Mouse (Mus musculus): ENCODE data around the gene Rftn1. TPM values are rescaled to one million over a fixed set of nuclear protein-coding genes. Genes with fewer than 3 reads are reported as not detected.
"Not testable (repeated sequence)": the region's sequence is repeated elsewhere in the genome, so short reads cannot be mapped to it uniquely, and the experiment has no call there.

Rftn1 gene
- polyA plus RNA-seq, 1 experiment from 2014 or later: 27.4 TPM

DNA sequence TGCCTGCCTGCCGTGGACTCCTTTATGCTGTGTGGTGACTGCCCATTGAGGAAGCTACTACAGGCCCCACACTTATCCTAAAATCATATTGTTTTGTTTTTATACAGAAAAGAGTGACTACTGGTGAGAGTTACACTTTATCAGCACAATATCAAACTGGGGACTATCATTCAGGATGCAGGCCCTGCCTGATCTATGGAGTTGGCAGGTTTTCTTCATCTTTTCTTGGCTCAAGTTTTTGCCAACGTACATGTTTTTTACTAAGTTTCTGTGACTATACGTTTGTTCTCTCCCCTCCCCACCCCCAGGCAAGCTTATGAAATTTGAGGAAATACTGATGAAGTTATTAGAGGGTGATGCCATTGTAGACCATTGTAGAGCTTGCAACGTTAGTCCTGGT lies 27.5 kb upstream of the Rftn1 start:
- Histone ChIP-seq H3K27ac (no peak overlapping the region), H3K27me3 (replicated peaks) (no peaks in the 10 kb centered on the region), H3K9ac (no peak overlapping the region), H3K4me1 (no peaks in the 10 kb centered on the region), H3K36me3 (replicated peaks) (no peaks in the 10 kb centered on the region), H3K4me3 (no peak overlapping the region), H3K9me3 (no peaks in the 10 kb centered on the region), H3K4me2 (no peak overlapping the region)
- no peak for ATAC-seq (replicated peaks)
- 72% methylated on average over 4 of the region's 4 CpGs for WGBS

DNA sequence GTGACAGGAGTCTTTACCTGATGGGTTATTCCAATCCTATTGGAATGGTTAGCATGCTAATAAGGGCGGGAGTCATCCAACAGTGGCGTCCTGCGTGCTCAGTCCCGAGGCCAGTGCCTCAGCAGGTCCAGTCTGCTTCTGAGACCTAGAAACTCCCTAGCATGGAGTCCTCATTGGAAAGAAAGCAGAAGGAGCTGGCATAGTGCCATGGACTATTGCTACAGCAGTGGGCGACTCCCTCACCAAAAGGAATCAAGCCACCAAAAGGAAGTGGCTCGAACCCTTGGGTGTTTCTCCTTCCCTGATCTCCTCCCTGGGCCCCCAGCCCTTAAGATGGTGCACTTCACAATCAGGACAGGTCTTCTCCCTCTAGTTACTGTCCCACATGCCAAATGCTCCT lies 24.6 kb upstream of the Rftn1 start:
- WGBS: 85% methylated on average over 6 of the region's 6 CpGs
- no peaks in the 10 kb centered on the region for H3K36me3 ChIP-seq (replicated peaks)
- no peak overlapping the region for H3K9ac ChIP-seq
- H3K4me3 ChIP-seq: no peak overlapping the region
- no peaks in the 10 kb centered on the region for H3K27me3 ChIP-seq (replicated peaks)
- no peak for ATAC-seq (replicated peaks)
- no peak overlapping the region for H3K27ac ChIP-seq
- H3K4me2 ChIP-seq: no peak overlapping the region
- no peaks in the 10 kb centered on the region for H3K9me3 ChIP-seq
- H3K4me1 ChIP-seq: no peaks in the 10 kb centered on the region

DNA sequence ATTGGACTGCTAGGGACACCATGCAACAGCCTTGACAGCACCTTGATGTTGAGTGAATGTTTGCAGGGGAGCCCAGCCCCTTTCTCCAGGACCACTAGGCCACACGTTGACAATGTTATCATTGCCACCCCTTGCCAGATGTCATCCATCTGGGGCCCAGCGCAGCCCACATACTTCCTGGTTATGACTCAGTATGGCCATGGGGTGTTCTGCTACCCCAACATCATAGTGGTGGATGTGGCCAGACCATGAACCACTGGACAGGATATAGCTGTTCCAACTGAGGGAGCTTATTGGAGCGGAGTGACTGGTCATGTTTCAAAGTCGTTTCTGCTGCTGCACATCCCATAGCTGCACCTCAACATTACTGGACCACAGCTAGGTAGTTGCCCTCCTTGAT lies 22.6 kb upstream of the Rftn1 start:
- no peaks in the 10 kb centered on the region for H3K9me3 ChIP-seq
- no peaks in the 10 kb centered on the region for H3K36me3 ChIP-seq (replicated peaks)
- 93% methylated on average over 4 of the region's 4 CpGs for WGBS
- no peak for ATAC-seq (replicated peaks)
- H3K27me3 ChIP-seq (replicated peaks): no peaks in the 10 kb centered on the region
- H3K27ac ChIP-seq: no peak overlapping the region
- H3K4me3 ChIP-seq: no peak overlapping the region
- no peak overlapping the region for H3K9ac ChIP-seq
- H3K4me2 ChIP-seq: no peak overlapping the region
- no peaks in the 10 kb centered on the region for H3K4me1 ChIP-seq

DNA sequence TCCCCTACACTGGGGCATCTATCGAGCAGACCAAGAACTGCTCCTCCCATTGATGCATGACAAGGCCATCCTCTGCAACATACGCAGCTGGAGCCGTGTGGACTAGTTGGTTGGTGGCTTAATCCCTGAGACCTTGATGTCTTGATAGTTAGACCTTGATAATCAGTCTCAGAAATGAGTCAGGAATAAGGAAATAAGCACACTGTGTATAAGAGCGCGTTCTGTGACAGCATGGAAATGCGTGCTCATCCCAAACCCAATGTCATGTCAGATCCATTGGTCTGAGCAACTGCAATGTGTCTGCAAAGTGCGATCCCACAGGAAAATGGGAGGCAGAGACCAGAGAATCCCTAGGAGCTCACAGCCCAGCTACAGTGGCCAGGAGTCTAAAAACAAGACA lies 21.3 kb upstream of the Rftn1 start:
- Histone ChIP-seq H3K27ac (no peak overlapping the region), H3K9me3 (no peaks in the 10 kb centered on the region), H3K27me3 (replicated peaks) (no peaks in the 10 kb centered on the region), H3K4me2 (no peak overlapping the region), H3K4me1 (no peaks in the 10 kb centered on the region), H3K9ac (no peak overlapping the region), H3K4me3 (no peak overlapping the region), H3K36me3 (replicated peaks) (no peaks in the 10 kb centered on the region)
- ATAC-seq (replicated peaks): no peak
- WGBS: 92% methylated on average over 7 of the region's 7 CpGs

- Histone ChIP-seq H3K4me2 (no peak overlapping the region), H3K4me1 (no peaks in the 10 kb centered on the region), H3K9me3 (no peaks in the 10 kb centered on the region), H3K27me3 (replicated peaks) (no peaks in the 10 kb centered on the region), H3K36me3 (replicated peaks) (no peaks in the 10 kb centered on the region), H3K4me3 (no peak overlapping the region), H3K27ac (no peak overlapping the region), H3K9ac (no peak overlapping the region)
- WGBS: 87% methylated on average over 6 of the region's 6 CpGs
- no peak for ATAC-seq (replicated peaks)
These were observed 19.4 kb upstream of the Rftn1 start for GRCm38 (mm10) chr17:50209831-50210230.

DNA sequence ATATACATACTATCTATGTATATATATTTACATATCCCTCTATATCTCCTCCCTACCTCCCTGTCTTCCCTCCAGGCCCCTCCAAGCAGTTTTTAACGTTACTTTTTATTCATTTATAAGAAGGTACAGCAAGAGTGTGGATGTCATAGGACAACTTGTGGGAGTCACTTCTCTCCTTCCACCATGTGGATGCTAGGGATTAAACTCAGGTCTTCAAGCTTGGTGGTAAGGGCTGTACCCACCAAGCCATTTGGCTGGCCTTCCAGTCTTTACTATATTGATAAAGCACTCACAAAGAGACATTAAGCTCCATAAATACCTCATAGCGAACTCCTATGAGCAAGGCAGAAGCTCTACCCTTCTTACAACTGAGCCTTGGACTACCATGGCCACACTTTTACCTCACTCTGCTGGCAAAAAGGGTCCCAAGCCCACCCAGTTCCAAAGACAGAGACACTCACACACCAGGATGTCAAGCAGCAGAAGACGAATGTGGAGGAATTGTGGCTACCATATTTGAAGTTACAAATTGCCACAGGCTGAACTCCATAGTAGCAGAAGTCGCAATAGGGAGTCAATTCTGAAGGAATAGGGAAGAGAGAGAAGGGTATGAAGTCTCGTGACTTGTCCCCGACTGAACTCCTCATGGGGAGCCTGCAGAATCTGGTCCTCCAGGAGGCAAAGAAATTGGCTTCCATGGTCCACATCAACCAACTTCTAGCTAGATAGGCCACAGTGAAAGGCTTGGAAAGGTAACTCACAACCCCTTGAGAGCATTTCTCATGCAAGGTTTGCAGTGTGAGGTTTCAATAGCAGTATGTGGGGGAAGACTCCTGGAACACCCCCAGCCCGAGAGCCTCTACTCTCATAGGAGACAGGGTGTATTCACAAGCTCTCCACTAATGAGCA lies 17.9 kb upstream of the Rftn1 start:
- no peak for ATAC-seq (replicated peaks)
- Histone ChIP-seq H3K4me1 (no peaks in the 10 kb centered on the region), H3K4me3 (no peak overlapping the region), H3K36me3 (replicated peaks) (no peaks in the 10 kb centered on the region), H3K9me3 (no peaks in the 10 kb centered on the region), H3K27me3 (replicated peaks) (no peaks in the 10 kb centered on the region), H3K9ac (no peak overlapping the region), H3K27ac (no peak overlapping the region), H3K4me2 (no peak overlapping the region)
- WGBS: 94% methylated on average over 7 of the region's 7 CpGs

- not testable (repeated sequence) for H3K4me1 ChIP-seq; H3K27me3 ChIP-seq (replicated peaks); ATAC-seq (replicated peaks); H3K36me3 ChIP-seq (replicated peaks); H3K9ac ChIP-seq; H3K4me3 ChIP-seq; H3K4me2 ChIP-seq; H3K27ac ChIP-seq; H3K9me3 ChIP-seq
- 85% methylated on average over 1 of the region's 1 CpGs for WGBS
These were observed 15.8 kb upstream of the Rftn1 start for GRCm38 (mm10) chr17:50206262-50206661.

GRCm38 (mm10) chr17:50205840-50206239 lies 15.4 kb upstream of the Rftn1 start:
- H3K4me1 ChIP-seq; H3K4me3 ChIP-seq; H3K27me3 ChIP-seq (replicated peaks); H3K36me3 ChIP-seq (replicated peaks); H3K27ac ChIP-seq; ATAC-seq (replicated peaks); H3K9me3 ChIP-seq; H3K9ac ChIP-seq; H3K4me2 ChIP-seq: not testable (repeated sequence)
- WGBS: 92% methylated on average over 2 of the region's 2 CpGs

GRCm38 (mm10) chr17:50205152-50205782 lies 14.8 kb upstream of the Rftn1 start:
- H3K4me3 ChIP-seq: no peak overlapping the region
- no peak overlapping the region for H3K9ac ChIP-seq
- H3K27me3 ChIP-seq (replicated peaks): no peaks in the 10 kb centered on the region
- H3K4me2 ChIP-seq: no peak overlapping the region
- no peaks in the 10 kb centered on the region for H3K36me3 ChIP-seq (replicated peaks)
- no peak overlapping the region for H3K27ac ChIP-seq
- no peaks in the 10 kb centered on the region for H3K9me3 ChIP-seq
- 73% methylated on average over 1 of the region's 1 CpGs for WGBS
- no peak for ATAC-seq (replicated peaks)
- no peaks in the 10 kb centered on the region for H3K4me1 ChIP-seq

DNA sequence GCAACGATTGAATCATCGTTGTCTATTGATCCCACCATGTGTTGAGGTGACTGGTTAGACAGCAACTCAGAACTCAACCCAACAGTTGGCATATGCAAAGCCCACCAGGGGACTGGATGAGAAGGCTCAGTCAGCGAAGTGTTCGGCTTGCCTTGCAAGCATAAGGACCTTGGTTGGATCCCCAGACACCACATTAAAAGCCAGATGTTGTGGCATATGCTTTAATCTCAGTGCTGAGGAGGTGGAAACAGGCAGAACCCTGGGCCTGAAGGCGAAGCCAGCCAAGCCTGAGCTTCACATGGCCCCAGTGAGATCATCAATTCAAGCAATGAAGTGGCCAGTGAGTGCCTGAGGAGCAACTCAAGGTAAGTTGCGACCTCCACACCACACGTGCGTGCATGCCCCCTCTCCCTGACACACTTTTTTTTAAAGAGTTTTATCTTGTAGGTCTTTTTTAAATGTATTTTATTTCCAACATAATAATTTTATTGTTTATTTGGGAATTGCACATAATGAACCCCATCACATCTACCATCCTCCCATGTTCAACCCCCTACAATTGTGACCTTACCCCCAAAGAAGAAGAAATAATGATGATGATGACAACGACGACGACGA lies 11.5 kb upstream of the Rftn1 start:
- H3K4me2 ChIP-seq: no peak overlapping the region
- no peaks in the 10 kb centered on the region for H3K4me1 ChIP-seq
- no peaks in the 10 kb centered on the region for H3K27me3 ChIP-seq (replicated peaks)
- WGBS: 93% methylated on average over 12 of the region's 12 CpGs
- no peak overlapping the region for H3K9ac ChIP-seq
- H3K27ac ChIP-seq: no peak overlapping the region
- H3K9me3 ChIP-seq: no peaks in the 10 kb centered on the region
- ATAC-seq (replicated peaks): no peak
- H3K36me3 ChIP-seq (replicated peaks): no peaks in the 10 kb centered on the region
- no peak overlapping the region for H3K4me3 ChIP-seq

GRCm38 (mm10) chr17:50199075-50199850 lies 8.8 kb upstream of the Rftn1 start:
- Histone ChIP-seq H3K4me2 (no peak overlapping the region), H3K9me3 (no peaks in the 10 kb centered on the region), H3K9ac (no peak overlapping the region), H3K4me3 (no peak overlapping the region), H3K27ac (no peak overlapping the region), H3K36me3 (replicated peaks) (no peaks in the 10 kb centered on the region), H3K27me3 (replicated peaks) (peaks cover 4% of the 10 kb centered on the region), H3K4me1 (no peaks in the 10 kb centered on the region)
- WGBS: 71% methylated on average over 8 of the region's 8 CpGs
- no peak for ATAC-seq (replicated peaks)

- Histone ChIP-seq H3K4me3 (no peak overlapping the region), H3K4me2 (no peak overlapping the region), H3K4me1 (peaks cover 10% of the 10 kb centered on the region), H3K9me3 (no peaks in the 10 kb centered on the region), H3K36me3 (replicated peaks) (no peaks in the 10 kb centered on the region), H3K9ac (no peak overlapping the region), H3K27ac (no peak overlapping the region), H3K27me3 (replicated peaks) (peaks cover 4% of the 10 kb centered on the region)
- WGBS: 93% methylated on average over 4 of the region's 4 CpGs
- ATAC-seq (replicated peaks): no peak
These were observed 7.1 kb upstream of the Rftn1 start for GRCm38 (mm10) chr17:50197572-50197971.

Data from midbrain, embryonic 15.5 days (tissue).